Mouse (Mus musculus) liver, embryonic 14.5 days (tissue): ENCODE measurements around the gene Cyp20a1.

Experiments
- CTCF ChIP-seq: IDR thresholded peaks from 2 replicates; pipeline ENCODE4 v1.5.1; 2016; ENCODE audit warnings: antibody characterized with exemption, low read depth, control low read depth
- EP300 ChIP-seq: IDR thresholded peaks from 2 replicates; pipeline ENCODE4 v1.6.1; 2016; ENCODE audit warnings: antibody characterized with exemption, low read depth

GRCm38 (mm10) chr1:60409928-60410817 lies 67.0 kb downstream of the Cyp20a1 start:
- no peak for TF ChIP-seq CTCF
- TF ChIP-seq EP300 = no peak
